Mouse (Mus musculus): ENCODE measurements around the gene Reep3. TPM values are rescaled to one million over a fixed set of nuclear protein-coding genes. Genes with fewer than 3 reads are reported as not detected.
"Not testable (repeated sequence)": the region's sequence is repeated elsewhere in the genome, so short reads cannot be mapped to it uniquely, and the experiment has no call there.

Reep3 gene
- total RNA-seq (2021) = 10 to 100 TPM; 46.2 to 47.0 TPM
- long read RNA-seq, experiment 1, full-length matches to known transcripts = 9 of 9 reads
- long read RNA-seq, experiment 1, partial matches to known transcripts = 0 of 9 reads
- long read RNA-seq, experiment 1, other reads (novel, unspliced or antisense) = 0 of 9 reads
- long read RNA-seq, experiment 2, full-length matches to known transcripts = 23 of 34 reads
- long read RNA-seq, experiment 2, partial matches to known transcripts = 1 of 34 reads
- long read RNA-seq, experiment 2, other reads (novel, unspliced or antisense) = 10 of 34 reads

DNA sequence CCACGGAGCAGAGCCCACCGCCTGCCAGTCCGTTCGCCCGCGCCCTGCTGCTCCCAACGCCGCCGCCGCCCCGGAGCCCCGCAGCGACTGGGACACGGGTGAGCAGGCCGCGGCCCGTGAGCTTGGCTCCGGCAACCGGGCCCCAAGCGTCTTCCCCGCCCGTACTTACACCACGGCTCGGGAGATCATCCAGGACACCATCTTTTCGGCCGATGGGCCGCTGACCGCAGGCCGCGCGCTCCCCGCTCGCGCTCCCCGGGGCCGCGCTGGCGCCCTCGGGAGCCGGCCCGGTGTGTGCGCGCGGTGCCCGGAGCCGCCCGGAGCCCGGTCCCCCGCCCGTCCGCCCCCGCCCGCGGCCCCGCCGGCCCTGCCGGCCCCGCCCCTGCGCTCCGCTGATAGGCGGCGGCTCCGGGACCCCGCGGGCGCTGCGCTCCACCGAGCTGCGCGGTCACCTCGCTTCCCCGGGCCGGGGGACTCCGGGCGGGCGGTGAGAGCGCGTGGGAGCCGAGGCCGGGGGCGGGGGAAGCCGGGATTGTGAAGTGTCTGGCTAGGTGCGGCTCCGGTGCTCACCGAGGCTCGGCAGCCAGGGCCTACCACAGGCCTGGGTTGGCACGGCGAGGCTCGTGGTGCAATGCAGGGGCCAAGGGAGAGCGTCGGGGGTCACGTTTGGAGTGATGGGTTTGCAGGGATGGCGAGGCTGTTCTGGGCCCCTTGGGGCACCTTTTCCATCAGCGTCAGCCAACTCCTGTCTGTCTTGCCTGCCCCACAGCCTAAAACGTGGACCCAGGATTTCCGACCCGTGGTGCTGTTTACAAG lies at the start of gene Reep3:
TSS of gene Reep3 (minus strand) at position 325 of the 816 bp plus-strand sequence.
- DNase-seq (ENCODE audit: low spot score in 2 of 2) = peak; percentile 48 to 54

- DNase-seq (ENCODE audit: low spot score in 2 of 2) = no peak
Measured at GRCm38 (mm10) chr10:67145623-67146022, 48.9 kb upstream of the Reep3 start.

- DNase-seq (ENCODE audit: low spot score in 2 of 2) = no peak
Measured at GRCm38 (mm10) chr10:67144269-67144668, 47.5 kb upstream of the Reep3 start.

GRCm38 (mm10) chr10:67143661-67144060 lies 46.9 kb upstream of the Reep3 start:
- no peak for DNase-seq (ENCODE audit: low spot score in 2 of 2)

DNA sequence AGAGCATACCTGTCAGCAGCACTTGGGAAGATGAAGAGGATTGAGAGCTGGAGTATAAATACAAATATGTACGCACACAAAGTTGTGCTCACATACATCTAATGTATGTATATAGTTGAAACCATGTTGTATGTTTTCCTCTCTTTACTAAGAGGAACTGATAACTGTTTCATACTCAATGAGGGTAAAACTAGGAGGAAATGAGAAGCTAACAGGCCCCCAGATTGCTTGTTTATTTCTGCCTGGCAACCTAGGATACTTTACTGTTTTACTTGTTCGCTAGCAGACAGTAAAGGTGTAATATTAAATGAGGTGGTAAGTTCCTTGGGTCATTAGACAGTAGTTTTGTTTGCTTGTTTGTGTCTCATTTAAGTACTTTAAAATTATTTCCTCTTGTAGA lies 40.7 kb upstream of the Reep3 start:
- no peak for DNase-seq (ENCODE audit: low spot score in 2 of 2)

GRCm38 (mm10) chr10:67134322-67134721 lies 37.6 kb upstream of the Reep3 start:
- no peak for DNase-seq (ENCODE audit: low spot score in 2 of 2)

- no peak for DNase-seq (ENCODE audit: low spot score in 2 of 2)
Measured at GRCm38 (mm10) chr10:67131709-67132108, 35.0 kb upstream of the Reep3 start.

GRCm38 (mm10) chr10:67129531-67129930 lies 32.8 kb upstream of the Reep3 start:
- DNase-seq (ENCODE audit: low spot score in 2 of 2) = no peak

DNA sequence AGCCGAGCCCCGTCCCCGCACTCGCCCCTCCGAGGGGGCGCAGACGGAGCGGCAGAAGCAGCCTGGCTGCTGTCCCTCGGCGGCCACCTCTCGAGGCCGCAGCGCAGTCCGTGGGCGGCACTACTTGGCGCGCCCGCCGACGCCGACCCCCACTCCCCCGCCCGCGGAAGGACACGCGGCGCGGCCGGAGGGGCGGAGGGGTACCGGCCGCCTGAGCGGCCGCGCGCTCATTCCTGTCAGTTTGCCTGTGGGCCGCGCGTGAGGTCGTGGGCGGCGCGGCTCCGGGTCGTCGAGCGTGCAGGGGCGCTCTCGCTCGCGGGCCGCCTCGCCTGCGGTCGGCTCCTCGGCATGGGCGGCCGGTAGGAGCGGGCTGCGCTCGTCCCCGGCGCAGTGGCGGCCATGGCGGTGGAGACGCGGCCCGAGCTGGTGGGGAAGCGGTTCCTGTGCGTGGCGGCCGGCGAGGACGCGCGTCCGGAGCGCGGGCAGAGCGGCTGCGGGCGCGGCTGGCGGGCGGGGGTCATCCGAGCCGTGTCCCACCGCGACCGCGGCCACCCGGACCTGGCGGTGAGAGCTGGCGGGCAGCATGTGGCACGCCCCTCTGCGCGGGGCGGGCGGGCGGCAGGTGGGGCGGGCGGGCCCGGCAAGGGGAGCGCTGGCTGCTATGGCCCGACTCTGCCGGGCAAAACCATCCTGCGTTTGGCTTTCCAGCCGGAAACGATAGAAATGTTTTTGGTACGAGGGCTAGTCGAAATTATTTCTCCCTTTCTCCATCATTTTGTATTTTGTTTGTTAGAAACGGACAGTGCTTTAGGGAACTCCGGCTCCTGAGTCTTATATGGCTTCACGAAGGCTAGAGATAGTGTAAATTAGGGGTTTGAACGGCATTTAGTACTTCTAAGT lies 30.4 kb upstream of the Reep3 start:
- DNase-seq (ENCODE audit: low spot score in 2 of 2) = peak in 1 of 2 experiments; percentile 21

- no peak for DNase-seq (ENCODE audit: low spot score in 2 of 2)
Measured at GRCm38 (mm10) chr10:67126061-67126858, 29.5 kb upstream of the Reep3 start.

DNA sequence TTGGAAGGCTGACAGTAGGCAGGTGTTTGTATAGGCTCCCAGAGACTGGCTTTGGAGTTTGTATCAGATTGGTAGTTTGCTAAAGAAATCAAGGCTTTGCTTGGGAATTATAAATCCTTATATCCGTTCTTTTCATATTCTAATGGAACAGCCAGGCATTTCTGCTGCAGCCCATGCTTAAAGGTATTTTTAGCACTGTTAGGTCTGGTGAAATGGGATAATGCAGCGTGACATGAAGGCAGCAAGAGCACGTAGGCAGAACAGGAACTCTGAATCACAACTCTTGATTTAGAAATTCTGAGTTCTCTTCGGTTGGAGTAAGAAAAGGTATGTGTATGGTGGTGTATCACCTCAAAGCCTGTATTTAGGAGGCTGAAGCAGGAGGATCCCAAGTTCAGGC lies 27.4 kb upstream of the Reep3 start:
- DNase-seq (ENCODE audit: low spot score in 2 of 2) = no peak

DNA sequence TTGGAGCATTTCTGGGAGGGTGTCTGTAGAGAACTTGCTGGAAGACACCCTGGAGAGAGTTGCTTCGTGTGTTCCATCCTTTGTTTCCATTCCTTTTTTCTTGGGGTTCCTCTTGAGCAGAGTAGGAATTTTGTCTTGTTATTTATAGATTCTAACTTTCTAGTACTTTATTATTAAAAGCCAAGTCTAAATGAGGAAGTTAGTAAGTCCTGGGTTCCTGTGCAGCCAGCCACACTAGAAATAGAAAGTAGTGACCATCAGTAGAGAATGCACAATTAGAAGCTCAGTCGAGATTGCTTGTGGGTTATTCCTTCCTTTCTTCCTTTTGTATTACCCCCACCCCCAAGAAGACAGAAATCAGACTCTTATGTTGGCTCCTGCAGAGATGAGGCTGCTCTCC lies 27.0 kb upstream of the Reep3 start:
- DNase-seq (ENCODE audit: low spot score in 2 of 2) = no peak

DNA sequence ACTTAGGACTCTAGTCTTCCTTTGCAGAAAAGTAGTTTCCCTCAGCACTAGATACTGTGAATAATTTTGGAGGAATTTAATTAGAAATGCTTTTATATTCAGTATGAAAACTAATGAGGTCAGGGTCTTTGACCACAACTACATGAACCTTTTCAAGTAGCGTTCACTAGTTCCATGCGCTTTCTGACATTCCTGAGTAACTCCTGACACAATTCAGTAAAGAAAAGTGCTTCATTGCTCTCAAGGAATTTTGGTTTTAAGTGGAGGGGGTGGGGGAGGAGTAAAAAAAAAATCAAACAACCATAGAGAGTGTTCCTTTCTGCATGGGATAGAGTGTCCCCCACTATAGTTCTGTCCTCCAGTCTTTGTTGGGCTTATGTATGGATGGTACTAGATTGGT lies 23.9 kb upstream of the Reep3 start:
- DNase-seq (ENCODE audit: low spot score in 2 of 2) = no peak

GRCm38 (mm10) chr10:67120180-67120579 lies 23.4 kb upstream of the Reep3 start:
- no peak for DNase-seq (ENCODE audit: low spot score in 2 of 2)

- DNase-seq (ENCODE audit: low spot score in 2 of 2) = no peak
Measured at GRCm38 (mm10) chr10:67119291-67119690, 22.5 kb upstream of the Reep3 start.

DNA sequence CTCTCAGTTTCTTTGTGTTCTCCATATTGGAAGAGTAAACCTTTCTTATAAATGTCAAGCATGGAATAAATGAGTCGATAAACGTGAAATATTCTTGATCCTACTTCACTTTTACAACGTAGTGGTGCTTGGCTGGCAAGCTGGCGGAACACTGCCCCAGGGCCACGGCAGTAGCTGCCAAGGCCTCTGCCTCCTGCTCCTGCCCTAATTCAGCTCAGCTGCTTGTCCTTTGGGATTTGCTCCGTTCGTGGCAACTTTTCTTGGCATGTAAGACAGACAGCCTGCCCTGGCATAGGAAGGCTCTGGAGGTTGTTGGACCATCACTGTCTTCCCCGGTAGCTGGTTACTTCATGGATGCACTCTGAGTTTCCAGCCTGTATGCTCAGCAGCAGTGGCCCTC lies 19.5 kb upstream of the Reep3 start:
- DNase-seq (ENCODE audit: low spot score in 2 of 2) = no peak

DNA sequence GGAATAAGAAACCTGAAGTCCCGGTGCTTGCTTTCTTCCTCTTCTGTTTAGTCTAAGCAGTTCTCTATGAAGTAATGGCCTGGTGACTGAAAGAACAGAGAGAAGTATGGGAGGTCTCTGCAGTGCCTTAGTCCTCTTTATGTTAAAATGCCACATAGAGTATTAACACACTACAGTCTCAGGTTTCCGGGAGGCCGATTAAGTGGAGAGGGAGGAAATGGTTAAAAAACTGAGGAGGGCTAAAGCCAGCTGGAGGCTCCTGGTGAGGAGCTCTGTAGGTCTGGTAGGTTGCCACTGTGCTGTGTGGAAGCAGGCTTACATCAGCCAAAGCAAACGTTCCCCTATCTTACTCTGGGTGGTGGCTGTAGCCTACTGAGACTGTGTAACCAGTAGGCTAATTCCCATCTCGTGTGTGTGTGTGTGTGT lies 18.9 kb upstream of the Reep3 start:
- no peak for DNase-seq (ENCODE audit: low spot score in 2 of 2)

GRCm38 (mm10) chr10:67115115-67115514 lies 18.4 kb upstream of the Reep3 start:
- DNase-seq (ENCODE audit: low spot score in 2 of 2) = no peak

GRCm38 (mm10) chr10:67113833-67114232 lies 17.1 kb upstream of the Reep3 start:
- DNase-seq (ENCODE audit: low spot score in 2 of 2) = no peak

DNA sequence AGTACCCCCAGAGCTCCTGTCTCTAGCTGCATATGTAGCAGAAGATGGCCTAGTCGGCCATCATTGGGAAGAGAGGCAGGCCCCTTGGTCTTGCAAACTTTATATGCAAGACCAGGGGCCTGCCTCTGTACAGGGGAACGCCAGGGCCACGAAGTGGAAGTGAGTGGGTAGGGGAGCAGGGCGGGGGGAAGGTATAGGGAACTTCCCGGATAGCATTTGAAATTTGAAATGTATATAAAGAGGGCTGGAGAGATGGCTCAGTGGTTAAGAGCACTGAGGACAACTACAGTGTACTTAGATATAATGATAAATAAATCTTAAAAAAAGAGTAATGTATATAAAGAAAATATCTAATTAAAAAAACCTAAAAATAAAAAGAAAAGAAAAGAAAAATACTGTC lies 16.2 kb upstream of the Reep3 start:
- DNase-seq (ENCODE audit: low spot score in 2 of 2) = not testable (repeated sequence)

- no peak for DNase-seq (ENCODE audit: low spot score in 2 of 2)
Measured at GRCm38 (mm10) chr10:67111799-67112177, 15.0 kb upstream of the Reep3 start.

All from adrenal gland, postnatal 4 days (tissue).